Mouse (Mus musculus) intestine, postnatal 0 days (tissue): ENCODE data around the gene Egfr. TPM values are rescaled to one million over a fixed set of nuclear protein-coding genes. Genes with fewer than 3 reads are reported as not detected.

ENCODE experiments used
- ATAC-seq: fragments of 200-750 bp; cut with Nextera tagmentation; 2 replicates; pipeline ENCODE4 v1.8.0; 2017; ENCODE audit warnings: mild to moderate bottlenecking, moderate TSS enrichment, moderate library complexity
- H3K27ac ChIP-seq: fragments of 300-500 bp; sonication (generic); 2 replicates; pipeline ENCODE4 v1.5.1; 2014; ENCODE audit warnings: mild to moderate bottlenecking, low read depth, low read length, moderate library complexity
- H3K27me3 ChIP-seq: fragments of 300-500 bp; sonication (generic); replicated peaks from 2 replicates; pipeline ENCODE4 v1.6.1; 2014; ENCODE audit warnings: low read length, mixed read lengths; ENCODE audit not compliant: control insufficient read depth, insufficient read depth
- H3K36me3 ChIP-seq: fragments of 300-500 bp; sonication (generic); 2 replicates; pipeline ENCODE4 v1.6.1; 2014; ENCODE audit warnings: mild to moderate bottlenecking, moderate library complexity; ENCODE audit not compliant: control insufficient read depth, insufficient read depth
- H3K4me1 ChIP-seq: fragments of 300-500 bp; sonication (generic); replicated peaks from 2 replicates; pipeline ENCODE4 v1.6.1; 2014; ENCODE audit warnings: antibody characterized with exemption, low read length, mixed read lengths; ENCODE audit not compliant: control insufficient read depth, insufficient read depth
- H3K4me2 ChIP-seq: fragments of 300-500 bp; sonication (generic); replicated peaks from 2 replicates; pipeline ENCODE4 v1.6.1; 2014; ENCODE audit warnings: low read depth, mild to moderate bottlenecking, moderate library complexity
- H3K4me3 ChIP-seq: fragments of 300-500 bp; sonication (generic); 2 replicates; pipeline ENCODE4 v1.5.1; 2014; ENCODE audit warnings: low read depth, low read length
- H3K9ac ChIP-seq: fragments of 300-500 bp; sonication (generic); 2 replicates; pipeline ENCODE4 v1.6.1; 2014; ENCODE audit warnings: mild to moderate bottlenecking, low read depth, low read length
- H3K9me3 ChIP-seq: fragments of 300-500 bp; sonication (generic); 2 replicates; pipeline ENCODE4 v1.6.1; 2016; ENCODE audit warnings: mixed run types; ENCODE audit not compliant: control insufficient read depth
- CTCF ChIP-seq: sonication (generic); IDR thresholded peaks from 2 replicates; pipeline ENCODE4 v1.5.1; 2016; ENCODE audit warnings: low read depth, mild to moderate bottlenecking, control low read depth, antibody characterized with exemption, moderate library complexity
- WGBS: fragments of 180-500 bp; shearing (Covaris S2); extraction: QIAGEN DNeasy Blood & Tissue Kit; methylation state at CpG from one replicate; pipeline ENCODE4 v1.1.7; 2014; 5-methylcytosine and 5-hydroxymethylcytosine counted together
- polyA plus RNA-seq: library from polyadenylated mRNA; unstranded; fragments of >200 nt; fragmentation: Nextera tagmentation; extraction: Ambion mirVana; gene quantifications from 2 replicates; pipeline ENCODE4 v1.2.1, GENCODE M21; 2015

The Egfr gene
- polyA plus RNA-seq, 1 experiment from 2014 or later, result 5.0 TPM

DNA sequence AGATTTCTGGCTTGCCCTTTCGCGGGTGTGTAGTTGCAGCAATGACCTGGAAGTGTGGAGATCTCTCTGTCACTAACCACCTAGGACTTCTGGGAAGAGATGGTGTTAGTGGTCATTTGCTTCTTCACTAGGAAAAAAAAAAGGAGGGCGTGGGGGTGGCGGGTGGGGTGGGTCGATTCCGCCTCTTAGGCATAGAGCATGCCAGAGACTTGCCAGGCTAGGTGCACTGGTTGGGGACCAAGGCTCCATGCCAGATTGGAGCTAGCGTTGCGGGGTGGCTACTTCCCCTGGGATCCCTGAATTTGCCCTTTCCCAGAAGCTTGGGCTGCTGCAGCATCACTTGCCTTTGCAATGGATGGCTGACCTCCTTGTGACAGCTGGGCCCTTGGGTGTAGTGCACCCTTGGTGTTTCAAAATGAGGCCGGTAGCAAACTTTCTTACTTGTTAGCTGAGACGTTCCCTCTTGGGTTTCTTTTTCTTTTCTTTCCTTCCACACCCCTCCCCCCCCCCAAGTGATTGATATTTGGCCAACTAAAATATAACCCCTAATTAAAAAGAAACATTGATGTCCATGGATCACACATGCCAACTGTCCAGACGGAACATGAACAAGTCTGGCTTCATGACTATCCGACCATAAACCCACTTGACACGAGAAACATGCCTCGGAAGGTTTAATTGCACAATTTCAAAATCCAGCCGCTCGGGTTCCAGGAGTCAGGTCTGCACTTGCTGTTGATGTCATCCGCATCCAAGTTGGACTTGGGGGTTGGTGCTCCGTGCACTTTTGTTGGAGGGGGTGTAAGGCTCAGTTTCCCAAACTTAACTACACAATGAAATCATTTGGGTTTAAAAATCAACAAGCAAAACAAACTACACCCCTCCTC is 1.4 kb downstream of the Egfr start:
- peak overlapping the region; percentile 98 for H3K4me2 ChIP-seq
- no peak for TF ChIP-seq CTCF
- no peaks in the 10 kb centered on the region for H3K9me3 ChIP-seq
- H3K27ac ChIP-seq, result no peak overlapping the region
- no peaks in the 10 kb centered on the region for H3K36me3 ChIP-seq
- no peaks in the 10 kb centered on the region for H3K27me3 ChIP-seq
- 21% methylated on average over 18 of the region's 18 CpGs for WGBS
- no peak for ATAC-seq
- H3K4me1 ChIP-seq, result no peaks in the 10 kb centered on the region
- H3K4me3 ChIP-seq, result peak overlapping the region; percentile 91
- peak overlapping the region; percentile 58; the same call in 1 of the 2 replicates for H3K9ac ChIP-seq

DNA sequence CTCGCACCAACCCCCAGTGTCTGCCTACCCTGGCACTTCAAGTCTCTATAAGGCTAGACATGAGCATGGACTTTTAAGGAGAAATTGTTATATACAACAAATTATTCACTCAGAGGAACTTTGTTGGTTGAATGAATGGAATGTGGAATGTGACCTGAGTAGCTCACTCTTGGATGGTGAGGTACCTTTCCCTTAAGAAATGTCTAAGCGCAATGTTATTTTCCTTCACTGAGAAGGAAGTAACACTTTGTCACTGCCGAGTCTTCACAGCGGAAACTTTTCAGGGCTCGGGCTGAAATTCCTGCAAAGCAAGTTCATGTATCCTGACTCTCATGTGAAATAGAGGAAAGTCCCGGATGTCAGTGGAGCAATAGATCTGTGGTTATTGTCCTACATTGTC is 7.9 kb downstream of the Egfr start:
- no peak for TF ChIP-seq CTCF
- 71% methylated on average over 6 of the region's 6 CpGs for WGBS

DNA sequence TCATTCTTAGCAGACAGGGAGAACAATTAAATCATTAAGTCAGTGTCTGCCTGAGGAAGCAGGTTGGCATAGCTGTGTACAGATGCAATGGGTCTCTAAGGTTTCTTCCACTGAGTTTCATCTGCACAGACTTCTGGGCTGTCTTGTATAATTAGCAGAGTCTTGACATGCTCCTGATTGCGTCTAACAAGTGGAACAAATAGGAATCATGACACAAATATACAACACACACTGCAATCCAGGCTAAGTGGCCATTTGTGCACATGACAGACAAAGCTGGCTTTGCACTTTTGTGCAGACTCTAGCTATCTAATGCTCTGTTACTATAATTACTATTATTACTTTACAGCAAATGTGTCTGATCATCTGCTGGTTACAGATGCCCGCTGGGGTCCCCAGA is 9.2 kb downstream of the Egfr start:
- WGBS, result 85% methylated on average over 2 of the region's 2 CpGs
- Histone ChIP-seq H3K4me3 (no peak overlapping the region), H3K4me2 (no peak overlapping the region), H3K27me3 (no peaks in the 10 kb centered on the region), H3K9me3 (no peaks in the 10 kb centered on the region), H3K9ac (no peak overlapping the region), H3K36me3 (no peaks in the 10 kb centered on the region), H3K4me1 (no peaks in the 10 kb centered on the region), H3K27ac (no peak overlapping the region)
- no peak for ATAC-seq
- no peak for TF ChIP-seq CTCF

More for the DNA sequence above, 7.9 kb downstream of the Egfr start:
- H3K27ac ChIP-seq, result no peak overlapping the region
- no peak overlapping the region for H3K9ac ChIP-seq
- ATAC-seq, result no peak
- H3K4me2 ChIP-seq, result no peak overlapping the region
- no peaks in the 10 kb centered on the region for H3K9me3 ChIP-seq
- no peak overlapping the region for H3K4me3 ChIP-seq
- no peaks in the 10 kb centered on the region for H3K4me1 ChIP-seq
- H3K27me3 ChIP-seq, result no peaks in the 10 kb centered on the region
- no peaks in the 10 kb centered on the region for H3K36me3 ChIP-seq

DNA sequence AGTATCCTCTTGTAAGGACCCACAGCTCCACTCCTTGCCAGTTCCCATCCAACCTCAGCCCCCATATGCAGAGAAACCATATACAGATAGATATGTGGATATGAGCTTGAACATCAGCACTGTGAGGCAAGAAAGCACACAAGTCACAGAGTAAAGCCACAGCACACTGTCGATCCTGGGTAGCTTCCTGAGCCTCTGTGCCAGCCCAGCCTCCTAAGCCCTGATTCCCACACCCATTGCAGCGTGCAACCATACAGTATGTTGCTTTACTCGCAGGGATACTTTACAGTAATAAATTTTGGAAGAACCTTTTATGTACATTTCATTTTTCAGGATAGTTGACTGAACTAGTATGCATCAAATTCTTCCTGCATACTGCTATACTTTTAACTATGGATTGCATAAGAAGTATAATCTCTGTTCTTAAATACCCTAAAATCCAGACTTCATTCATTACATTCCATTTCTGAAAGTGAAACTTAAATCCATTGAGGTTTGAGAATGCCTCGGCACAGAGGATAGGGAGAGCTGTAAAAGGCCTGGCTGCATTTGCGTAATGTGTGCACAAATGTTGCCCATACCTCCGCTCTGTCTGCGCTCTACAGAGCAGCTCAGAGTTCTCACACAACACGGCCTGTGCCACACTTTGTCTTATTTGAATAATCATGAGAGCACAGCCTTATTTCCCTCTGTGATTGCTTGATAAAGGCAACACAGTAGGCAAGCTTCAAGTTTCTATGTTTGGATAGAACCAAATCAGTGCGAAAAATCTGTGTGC is 14.2 kb downstream of the Egfr start:
- WGBS, result 54% methylated on average over 9 of the region's 9 CpGs
- no peaks in the 10 kb centered on the region for H3K36me3 ChIP-seq
- no peaks in the 10 kb centered on the region for H3K27me3 ChIP-seq
- TF ChIP-seq CTCF, result no peak
- H3K9me3 ChIP-seq, result no peaks in the 10 kb centered on the region
- ATAC-seq, result no peak
- H3K27ac ChIP-seq, result no peak overlapping the region
- no peak overlapping the region for H3K9ac ChIP-seq
- 0 out of 2 replicates have a peak, but pooled peaks cover 3% of the 10 kb centered on the region for H3K4me1 ChIP-seq
- H3K4me2 ChIP-seq, result peak overlapping the region; percentile 30; the same call in 1 of the 2 replicates
- H3K4me3 ChIP-seq, result no peak overlapping the region

DNA sequence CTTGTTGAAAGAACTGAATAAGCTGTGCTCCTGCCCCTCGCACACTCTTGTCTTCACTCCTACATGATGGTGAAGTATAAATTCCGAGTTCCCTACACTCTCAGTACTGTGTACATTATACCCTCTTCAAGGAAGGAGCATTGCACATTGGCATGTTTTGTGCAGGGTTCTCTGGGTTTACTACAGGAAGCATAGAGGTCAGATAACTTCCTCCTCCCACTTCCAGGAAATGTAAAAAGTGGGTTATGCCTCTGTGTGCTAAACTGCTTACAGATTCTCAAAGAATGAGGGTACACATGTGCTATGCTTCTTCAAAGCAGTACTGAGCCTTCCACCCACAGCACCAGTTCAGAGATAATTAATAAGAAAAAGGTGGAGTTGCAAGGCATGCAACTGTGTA is 16.0 kb downstream of the Egfr start:
- Histone ChIP-seq H3K9me3 (no peaks in the 10 kb centered on the region), H3K27ac (no peak overlapping the region), H3K4me3 (no peak overlapping the region), H3K36me3 (no peaks in the 10 kb centered on the region), H3K9ac (no peak overlapping the region), H3K4me1 (0 out of 2 replicates have a peak, but pooled peaks cover 3% of the 10 kb centered on the region), H3K4me2 (no peak overlapping the region), H3K27me3 (no peaks in the 10 kb centered on the region)
- 69% methylated on average over 2 of the region's 2 CpGs for WGBS
- TF ChIP-seq CTCF, result no peak
- ATAC-seq, result no peak

DNA sequence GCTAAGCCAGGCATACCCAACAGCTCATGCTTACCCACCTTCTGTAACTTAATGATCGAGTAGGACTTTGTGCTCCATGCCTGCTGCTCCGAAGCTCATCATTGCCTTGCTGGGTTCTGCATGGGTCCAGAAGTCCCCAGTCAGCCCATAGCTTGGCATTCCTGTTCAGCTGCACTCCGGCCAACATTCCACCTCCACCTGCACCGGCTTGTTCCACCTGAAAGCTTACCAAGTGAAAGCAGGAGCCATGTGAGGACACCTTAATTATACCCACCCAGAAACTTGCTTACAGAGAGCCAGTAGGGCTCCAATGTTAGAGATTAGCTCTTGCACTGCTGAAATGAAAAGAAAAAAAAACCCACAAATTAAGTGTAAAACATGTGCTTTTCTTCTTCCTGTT is 17.3 kb downstream of the Egfr start:
- Histone ChIP-seq H3K27me3 (no peaks in the 10 kb centered on the region), H3K4me2 (no peak overlapping the region), H3K27ac (no peak overlapping the region), H3K4me1 (0 out of 2 replicates have a peak, but pooled peaks cover 3% of the 10 kb centered on the region), H3K9me3 (no peaks in the 10 kb centered on the region), H3K36me3 (no peaks in the 10 kb centered on the region), H3K4me3 (no peak overlapping the region), H3K9ac (no peak overlapping the region)
- 64% methylated on average over 4 of the region's 4 CpGs for WGBS
- peak; percentile 59 for ATAC-seq
- TF ChIP-seq CTCF, result no peak
